Mouse (Mus musculus): Measurements from ENCODE around the gene Olfr231. TPM values are rescaled to one million over a fixed set of nuclear protein-coding genes. Genes with fewer than 3 reads are reported as not detected.

Gene Olfr231
- polyA plus RNA-seq, 1 experiment, result not detected

- Histone ChIP-seq H3K9me3 (replicated peaks; ENCODE audit: control insufficient read depth, insufficient read depth, low read length, poor library complexity, severe bottlenecking) (no peaks in the 10 kb centered on the region), H3K36me3 (ENCODE audit: control insufficient read depth, insufficient read depth, low read length, poor library complexity, severe bottlenecking) (no peaks in the 10 kb centered on the region), H3K4me1 (ENCODE audit: control insufficient read depth, insufficient read depth, low read length) (no peaks in the 10 kb centered on the region), H3K27me3 (ENCODE audit: control insufficient read depth, insufficient read depth, low read length, poor library complexity, severe bottlenecking) (no peaks in the 10 kb centered on the region), H3K4me3 (ENCODE audit: low read depth, low read length) (no peak within 1 kb of the TSS), H3K27ac (ENCODE audit: insufficient read depth, low read length) (no peak within 1 kb of the TSS), H3K9ac (ENCODE audit: low read depth, poor library complexity, severe bottlenecking) (no peak within 1 kb of the TSS)
- TF ChIP-seq EP300 (IDR thresholded peaks at IDR 0.05; ENCODE audit: insufficient read depth, low read depth, low read length), result no peak
- no peak for TF ChIP-seq CTCF (IDR thresholded peaks at IDR 0.05; ENCODE audit: low read depth, low read length)
- no peak for TF ChIP-seq POLR2A (IDR thresholded peaks at IDR 0.05; ENCODE audit: insufficient read depth, low read length)
Observed at GRCm38 (mm10) chr1:174096591-174096990, 24.4 kb downstream of the Olfr231 start, which contains the start of gene Olfr427. Gene Olfr427 (plus strand): TSS chr1:174096891.

- Histone ChIP-seq H3K36me3 (ENCODE audit: control insufficient read depth, insufficient read depth, low read length, poor library complexity, severe bottlenecking) (no peaks in the 10 kb centered on the region), H3K9me3 (replicated peaks; ENCODE audit: control insufficient read depth, insufficient read depth, low read length, poor library complexity, severe bottlenecking) (no peaks in the 10 kb centered on the region), H3K4me3 (ENCODE audit: low read depth, low read length) (no peak within 1 kb of the TSS), H3K27me3 (ENCODE audit: control insufficient read depth, insufficient read depth, low read length, poor library complexity, severe bottlenecking) (no peaks in the 10 kb centered on the region), H3K4me1 (ENCODE audit: control insufficient read depth, insufficient read depth, low read length) (no peaks in the 10 kb centered on the region), H3K27ac (ENCODE audit: insufficient read depth, low read length) (no peak within 1 kb of the TSS), H3K9ac (ENCODE audit: low read depth, poor library complexity, severe bottlenecking) (no peak within 1 kb of the TSS)
- TF ChIP-seq CTCF (IDR thresholded peaks at IDR 0.05; ENCODE audit: low read depth, low read length) (no peak), POLR2A (IDR thresholded peaks at IDR 0.05; ENCODE audit: insufficient read depth, low read length) (no peak), EP300 (IDR thresholded peaks at IDR 0.05; ENCODE audit: insufficient read depth, low read depth, low read length) (no peak)
Observed at GRCm38 (mm10) chr1:174084031-174084430, 36.9 kb downstream of the Olfr231 start, which contains the start of gene Olfr429. Gene Olfr429 (plus strand): TSS chr1:174084331.

DNA sequence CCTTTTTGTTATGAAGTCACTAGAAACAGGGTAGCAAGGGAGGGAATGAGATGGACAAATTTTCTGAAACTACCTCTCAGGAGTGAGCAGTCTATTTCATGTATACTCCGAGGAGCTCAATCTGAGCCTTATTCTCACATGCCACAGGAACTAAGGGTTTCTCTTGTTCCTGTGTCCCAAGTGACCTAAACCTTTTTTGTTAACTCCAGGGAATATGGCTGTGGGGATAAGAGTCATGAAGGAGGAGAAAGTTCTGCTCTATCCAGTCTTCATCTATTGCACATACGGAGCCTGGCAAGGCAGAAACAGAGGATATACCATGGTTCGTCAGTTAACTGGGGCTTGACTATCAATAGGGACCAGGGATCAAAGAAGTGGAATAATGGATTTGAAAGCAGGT lies 54.7 kb downstream of the Olfr231 start, which contains the start of gene Olfr430:
Olfr430 (plus strand) TSS at position 301 of the 400 bp plus-strand sequence.
- Histone ChIP-seq H3K4me1 (ENCODE audit: control insufficient read depth, insufficient read depth, low read length) (no peaks in the 10 kb centered on the region), H3K9ac (ENCODE audit: low read depth, poor library complexity, severe bottlenecking) (no peak within 1 kb of the TSS), H3K27ac (ENCODE audit: insufficient read depth, low read length) (no peak within 1 kb of the TSS), H3K27me3 (ENCODE audit: control insufficient read depth, insufficient read depth, low read length, poor library complexity, severe bottlenecking) (no peaks in the 10 kb centered on the region), H3K4me3 (ENCODE audit: low read depth, low read length) (no peak within 1 kb of the TSS), H3K9me3 (replicated peaks; ENCODE audit: control insufficient read depth, insufficient read depth, low read length, poor library complexity, severe bottlenecking) (no peaks in the 10 kb centered on the region), H3K36me3 (ENCODE audit: control insufficient read depth, insufficient read depth, low read length, poor library complexity, severe bottlenecking) (no peaks in the 10 kb centered on the region)
- TF ChIP-seq EP300 (IDR thresholded peaks at IDR 0.05; ENCODE audit: insufficient read depth, low read depth, low read length) (no peak), POLR2A (IDR thresholded peaks at IDR 0.05; ENCODE audit: insufficient read depth, low read length) (no peak), CTCF (IDR thresholded peaks at IDR 0.05; ENCODE audit: low read depth, low read length) (no peak)

Other genes starting within 250 kb of the Olfr231 start
- gene Ifi211, start 208.1 kb downstream of the Olfr231 start, polyA plus RNA-seq (2011; ENCODE audit: insufficient read depth, insufficient read length, low read depth, missing spikeins), result not detected in 2 replicates
- gene Mndal, start 178.7 kb downstream of the Olfr231 start, polyA plus RNA-seq (2011; ENCODE audit: insufficient read depth, insufficient read length, low read depth, missing spikeins), result not detected in 2 replicates
- gene Ifi203, start 178.5 kb downstream of the Olfr231 start, polyA plus RNA-seq (2011; ENCODE audit: insufficient read depth, insufficient read length, low read depth, missing spikeins), result 0.24 TPM in 1 of 2 replicates, not detected in the other
- not detected in 2 replicates for gene Ifi202b, start 138.4 kb downstream of the Olfr231 start, polyA plus RNA-seq (2011; ENCODE audit: insufficient read depth, insufficient read length, low read depth, missing spikeins)
- not detected in 2 replicates for gene Ifi205, start 89.4 kb downstream of the Olfr231 start, polyA plus RNA-seq (2011; ENCODE audit: insufficient read depth, insufficient read length, low read depth, missing spikeins)
- gene Olfr433, start 80.5 kb downstream of the Olfr231 start, polyA plus RNA-seq (2011; ENCODE audit: insufficient read depth, insufficient read length, low read depth, missing spikeins), result not detected in 2 replicates
- not detected in 2 replicates for gene Olfr432, start 72.0 kb downstream of the Olfr231 start, polyA plus RNA-seq (2011; ENCODE audit: insufficient read depth, insufficient read length, low read depth, missing spikeins)
- gene Olfr430, start 54.6 kb downstream of the Olfr231 start, polyA plus RNA-seq (2011; ENCODE audit: insufficient read depth, insufficient read length, low read depth, missing spikeins), result not detected in 2 replicates
- not detected in 2 replicates for gene Olfr429, start 36.8 kb downstream of the Olfr231 start, polyA plus RNA-seq (2011; ENCODE audit: insufficient read depth, insufficient read length, low read depth, missing spikeins)
- gene Olfr427, start 24.3 kb downstream of the Olfr231 start, polyA plus RNA-seq (2011; ENCODE audit: insufficient read depth, insufficient read length, low read depth, missing spikeins), result not detected in 2 replicates
- gene Olfr424, start 10.4 kb upstream of the Olfr231 start, polyA plus RNA-seq (2011; ENCODE audit: insufficient read depth, insufficient read length, low read depth, missing spikeins), result not detected in 2 replicates
- not detected in 2 replicates for gene Olfr420, start 34.5 kb upstream of the Olfr231 start, polyA plus RNA-seq (2011; ENCODE audit: insufficient read depth, insufficient read length, low read depth, missing spikeins)
- gene Spta1, start 51.6 kb upstream of the Olfr231 start, polyA plus RNA-seq (2011; ENCODE audit: insufficient read depth, insufficient read length, low read depth, missing spikeins), result 0.91 and 0.94 TPM in 2 replicates
- not detected in 2 replicates for gene Olfr419, start 130.9 kb upstream of the Olfr231 start, polyA plus RNA-seq (2011; ENCODE audit: insufficient read depth, insufficient read length, low read depth, missing spikeins)
- gene Mptx1, start 209.4 kb upstream of the Olfr231 start, polyA plus RNA-seq (2011; ENCODE audit: insufficient read depth, insufficient read length, low read depth, missing spikeins), result not detected in 2 replicates
- gene Olfr417, start 244.0 kb upstream of the Olfr231 start, polyA plus RNA-seq (2011; ENCODE audit: insufficient read depth, insufficient read length, low read depth, missing spikeins), result not detected in 2 replicates

Data from ES-Bruce4 (cell line).